Mouse (Mus musculus) G1E (cell line): ENCODE measurements around the gene Lig3.

Experiments
- CTCF ChIP-seq: IDR thresholded peaks from 2 replicates; pipeline ENCODE4 v1.5.1; 2012; ENCODE audit warnings: low read depth, low read length, inconsistent platforms, mixed read lengths
- POLR2AphosphoS5 ChIP-seq: IDR thresholded peaks from 2 replicates; pipeline ENCODE4 v1.6.1; 2012; ENCODE audit warnings: low read depth, low read length, inconsistent platforms; ENCODE audit not compliant: insufficient replicate concordance

- TF ChIP-seq CTCF (no peak), POLR2AphosphoS5 (no peak)
These were observed 17.6 kb upstream of the Lig3 start for GRCm38 (mm10) chr11:82763261-82763660.
